Mouse (Mus musculus) MEL (cell line): ENCODE measurements at regions not wholly inside any gene's neighbourhood (a gene's known extent, or its start where the extent isn't known, plus 50 kb on each side); places are given as distances from the start of the nearest gene placed in this dataset.

Source experiments
- DNase-seq: peaks from one replicate; pipeline ENCODE4 v3.0.0; 2011; ENCODE audit warnings: low read depth, low spot score
- H3K27ac ChIP-seq: 2 replicates; pipeline ENCODE4 v1.5.1; 2012; ENCODE audit warnings: low read depth, mild to moderate bottlenecking, control low read depth, low read length, moderate library complexity; ENCODE audit not compliant: control insufficient read depth
- H3K27me3 ChIP-seq, 2 experiments: fragments of 150-350 bp in 1 of 2; sonication (generic) in 1 of 2; 2 replicates each; pipeline ENCODE4 v1.6.1; 2012; ENCODE audit warnings: low read length in 2 of 2, mild to moderate bottlenecking in 2 of 2, improper control_type of control experiment in 1 of 2, moderate library complexity in 1 of 2; ENCODE audit not compliant: insufficient read depth in 2 of 2, control insufficient read depth in 1 of 2
- H3K36me3 ChIP-seq, 2 experiments: 2 replicates each; pipeline ENCODE4 v1.6.1; 2012 to 2014; ENCODE audit warnings: low read length in 2 of 2, improper control_type of control experiment in 1 of 2, inconsistent platforms in 1 of 2, mild to moderate bottlenecking in 1 of 2; ENCODE audit not compliant: insufficient read depth in 2 of 2, control insufficient read depth in 1 of 2
- H3K4me1 ChIP-seq, 2 experiments: fragments of 150-350 bp in 1 of 2; sonication (generic) in 1 of 2; 2 replicates each; pipeline ENCODE4 v1.6.1; 2012; ENCODE audit warnings: low read length in 2 of 2, improper control_type of control experiment in 1 of 2, mild to moderate bottlenecking in 1 of 2; ENCODE audit not compliant: insufficient read depth in 2 of 2, control insufficient read depth in 1 of 2
- H3K4me3 ChIP-seq, 2 experiments: fragments of 150-350 bp in 1 of 2; sonication (generic) in 1 of 2; 2 replicates each; pipeline ENCODE4 v1.5.1; 2012; ENCODE audit warnings: low read depth in 2 of 2, low read length in 2 of 2, mild to moderate bottlenecking in 2 of 2, moderate library complexity in 2 of 2, control low read depth in 1 of 2, improper control_type of control experiment in 1 of 2; ENCODE audit not compliant: control insufficient read depth in 1 of 2, insufficient read depth in 1 of 2
- H3K79me2 ChIP-seq: 2 replicates; pipeline ENCODE4 v1.6.1; 2012; ENCODE audit warnings: mild to moderate bottlenecking, low read length, moderate library complexity; ENCODE audit not compliant: control insufficient read depth, poor library complexity, insufficient read depth
- H3K9ac ChIP-seq: 2 replicates; pipeline ENCODE4 v1.6.1; 2012; ENCODE audit warnings: low read depth, mild to moderate bottlenecking, control low read depth, low read length, moderate library complexity; ENCODE audit not compliant: control insufficient read depth, poor library complexity, severe bottlenecking
- H3K9me3 ChIP-seq: fragments of 150-350 bp; sonication (generic); replicated peaks from 2 replicates; pipeline ENCODE4 v1.6.1; 2012; ENCODE audit warnings: mild to moderate bottlenecking, low read length, improper control_type of control experiment, moderate library complexity; ENCODE audit not compliant: insufficient read depth
- CHD2 ChIP-seq: IDR thresholded peaks from 2 replicates; pipeline ENCODE4 v1.6.1; 2011; ENCODE audit warnings: low read length, improper control_type of control experiment
- CTCF ChIP-seq, 3 experiments: IDR thresholded peaks in 2 of 3; conservative IDR thresholded peaks in 1 of 3; 2 replicates each; pipeline ENCODE4 v1.5.1; 2011 to 2012; ENCODE audit warnings: low read length in 3 of 3, low read depth in 2 of 3, mild to moderate bottlenecking in 2 of 3, improper control_type of control experiment in 1 of 3, inconsistent platforms in 1 of 3, mixed read lengths in 1 of 3, moderate library complexity in 1 of 3; ENCODE audit not compliant: control insufficient read depth in 1 of 3, insufficient read depth in 1 of 3, poor library complexity in 1 of 3, severe bottlenecking in 1 of 3
- E2F4 ChIP-seq: IDR thresholded peaks from 2 replicates; pipeline ENCODE4 v1.6.1; 2011; ENCODE audit warnings: low read depth, low read length, improper control_type of control experiment, borderline replicate concordance
- ELF1 ChIP-seq: IDR thresholded peaks from 2 replicates; pipeline ENCODE4 v1.6.1; 2014; ENCODE audit warnings: low read depth, mild to moderate bottlenecking, inconsistent platforms, low read length, improper control_type of control experiment, moderate library complexity
- KAT2A ChIP-seq: conservative IDR thresholded peaks from 2 replicates; pipeline ENCODE4 v1.6.1; 2012; ENCODE audit warnings: low read depth, low read length, improper control_type of control experiment, inconsistent platforms
- MAZ ChIP-seq: IDR thresholded peaks from 2 replicates; pipeline ENCODE4 v1.6.1; 2012; ENCODE audit warnings: low read depth, mild to moderate bottlenecking, inconsistent platforms, low read length, improper control_type of control experiment
- MEF2A ChIP-seq: IDR thresholded peaks from 2 replicates; pipeline ENCODE4 v1.6.1; 2014; ENCODE audit warnings: low read depth, mild to moderate bottlenecking, inconsistent platforms, low read length, improper control_type of control experiment; ENCODE audit not compliant: poor library complexity, insufficient replicate concordance, severe bottlenecking; ENCODE audit errors: extremely low read depth
- MYB ChIP-seq: IDR thresholded peaks from 2 replicates; pipeline ENCODE4 v1.6.1; 2011; ENCODE audit warnings: mild to moderate bottlenecking, low read depth, low read length, improper control_type of control experiment
- MYC ChIP-seq: IDR thresholded peaks from 2 replicates; pipeline ENCODE4 v1.6.1; 2011; ENCODE audit warnings: low read depth, mild to moderate bottlenecking, low read length, improper control_type of control experiment, moderate library complexity
- NELFE ChIP-seq: IDR thresholded peaks from 2 replicates; pipeline ENCODE4 v1.6.1; 2011; ENCODE audit warnings: low read depth, low read length, improper control_type of control experiment
- POLR2A ChIP-seq, 2 experiments: IDR thresholded peaks; 2 replicates each; pipeline ENCODE4 v1.6.1; 2011 to 2012; ENCODE audit warnings: low read length in 2 of 2, mild to moderate bottlenecking in 2 of 2, control low read depth in 1 of 2, improper control_type of control experiment in 1 of 2, low read depth in 1 of 2, moderate library complexity in 1 of 2; ENCODE audit not compliant: control insufficient read depth in 1 of 2, insufficient read depth in 1 of 2, poor library complexity in 1 of 2
- TAL1 ChIP-seq: IDR thresholded peaks from 2 replicates; pipeline ENCODE4 v1.6.1; 2012; ENCODE audit warnings: mild to moderate bottlenecking, inconsistent platforms, low read length, moderate library complexity, mixed read lengths
- TBP ChIP-seq: IDR thresholded peaks from 2 replicates; pipeline ENCODE4 v1.8.0; 2011; ENCODE audit warnings: low read depth, low read length, improper control_type of control experiment
- UBTF ChIP-seq: IDR thresholded peaks from 2 replicates; pipeline ENCODE4 v1.6.1; 2012; ENCODE audit warnings: low read depth, mild to moderate bottlenecking, inconsistent platforms, low read length, improper control_type of control experiment, moderate library complexity, borderline replicate concordance; ENCODE audit not compliant: insufficient read depth
- USF1 ChIP-seq: IDR thresholded peaks from 2 replicates; pipeline ENCODE4 v1.6.1; 2014; ENCODE audit warnings: low read depth, mild to moderate bottlenecking, inconsistent platforms, low read length, improper control_type of control experiment, moderate library complexity
- USF2 ChIP-seq, 2 experiments: IDR thresholded peaks; 2 replicates each; pipeline ENCODE4 v1.6.1; 2011 to 2012; ENCODE audit warnings: improper control_type of control experiment in 2 of 2, low read length in 2 of 2, borderline replicate concordance in 1 of 2, inconsistent platforms in 1 of 2, low read depth in 1 of 2, mild to moderate bottlenecking in 1 of 2; ENCODE audit not compliant: insufficient read depth in 1 of 2
- ZC3H11A ChIP-seq: IDR thresholded peaks from 2 replicates; pipeline ENCODE4 v1.6.1; 2012; ENCODE audit warnings: low read depth, mild to moderate bottlenecking, inconsistent platforms, low read length, improper control_type of control experiment
- ZKSCAN1 ChIP-seq: IDR thresholded peaks from 2 replicates; pipeline ENCODE4 v1.6.1; 2012; ENCODE audit warnings: low read depth, mild to moderate bottlenecking, inconsistent platforms, low read length, improper control_type of control experiment, moderate library complexity
- ZMIZ1 ChIP-seq: IDR thresholded peaks from 2 replicates; pipeline ENCODE4 v1.6.1; 2012; ENCODE audit warnings: low read depth, mild to moderate bottlenecking, inconsistent platforms, low read length, improper control_type of control experiment, moderate library complexity
- ZNF384 ChIP-seq: IDR thresholded peaks from 2 replicates; pipeline ENCODE4 v1.6.1; 2012; ENCODE audit warnings: low read depth, mild to moderate bottlenecking, inconsistent platforms, low read length, improper control_type of control experiment

GRCm38 (mm10) chr7:73827549-73827948 lies 87.4 kb downstream of the Fam174b start:
- H3K27ac ChIP-seq, result no peak overlapping the region

GRCm38 (mm10) chr7:73830581-73830980 lies 90.5 kb downstream of the Fam174b start:
- no peak for TF ChIP-seq KAT2A
- TF ChIP-seq, all 39 proteins: peak for 0
- H3K4me3 ChIP-seq, result no peak overlapping the region
- H3K27me3 ChIP-seq, result no peaks in the 10 kb centered on the region
- no peaks in the 10 kb centered on the region for H3K9me3 ChIP-seq
- H3K79me2 ChIP-seq, result no peaks in the 10 kb centered on the region
- H3K4me1 ChIP-seq, result no peaks in the 10 kb centered on the region
- no peak overlapping the region for H3K27ac ChIP-seq
- H3K36me3 ChIP-seq, result no peaks in the 10 kb centered on the region
- DNase-seq, result no peak
- no peak overlapping the region for H3K9ac ChIP-seq

More at GRCm38 (mm10) chr7:73827549-73827948, 87.4 kb downstream of the Fam174b start:
- Histone ChIP-seq H3K4me1 (no peaks in the 10 kb centered on the region), H3K4me3 (no peak overlapping the region), H3K27me3 (no peaks in the 10 kb centered on the region), H3K9ac (no peak overlapping the region)
- TF ChIP-seq CHD2 (no peak), ZC3H11A (no peak), KAT2A (no peak), USF1 (no peak), MYC (no peak), MAZ (no peak), ELF1 (no peak), ZMIZ1 (no peak), USF2 (IDR thresholded peaks at IDR 0.05; ENCODE audit: borderline replicate concordance in 1 of 2, insufficient read depth in 1 of 2, low read depth in 1 of 2, low read length in 2 of 2) (no peak), E2F4 (no peak), CTCF (IDR thresholded peaks at IDR 0.05 in 2 of 3, conservative IDR thresholded peaks at IDR 0.05 in 1 of 3; ENCODE audit: control insufficient read depth in 1 of 3, insufficient read depth in 1 of 3, low read depth in 2 of 3, low read length in 3 of 3, poor library complexity in 1 of 3, severe bottlenecking in 1 of 3) (no peak), NELFE (no peak), MEF2A (no peak), UBTF (no peak), MYB (no peak), ZNF384 (no peak), TAL1 (no peak), POLR2A (IDR thresholded peaks at IDR 0.05; ENCODE audit: control insufficient read depth in 1 of 2, insufficient read depth in 1 of 2, low read depth in 1 of 2, low read length in 2 of 2, poor library complexity in 1 of 2) (no peak), TBP (no peak), ZKSCAN1 (no peak)
- TF ChIP-seq, all 39 proteins: peak for 0
- Histone ChIP-seq H3K36me3 (no peaks in the 10 kb centered on the region), H3K9me3 (no peaks in the 10 kb centered on the region), H3K79me2 (no peaks in the 10 kb centered on the region)
- no peak for DNase-seq
